Mouse (Mus musculus) megakaryocyte, embryonic 14.5 days (primary cell): ENCODE results near the gene Pmpca.

Experiments
- FLI1 ChIP-seq: IDR thresholded peaks from 2 replicates; pipeline ENCODE4 v1.6.1; 2012; ENCODE audit warnings: low read length, inconsistent platforms, mixed read lengths
- GATA1 ChIP-seq: IDR thresholded peaks from 3 replicates; pipeline ENCODE4 v1.6.1; 2012; ENCODE audit warnings: mixed read lengths, low read length, inconsistent platforms, borderline replicate concordance

DNA sequence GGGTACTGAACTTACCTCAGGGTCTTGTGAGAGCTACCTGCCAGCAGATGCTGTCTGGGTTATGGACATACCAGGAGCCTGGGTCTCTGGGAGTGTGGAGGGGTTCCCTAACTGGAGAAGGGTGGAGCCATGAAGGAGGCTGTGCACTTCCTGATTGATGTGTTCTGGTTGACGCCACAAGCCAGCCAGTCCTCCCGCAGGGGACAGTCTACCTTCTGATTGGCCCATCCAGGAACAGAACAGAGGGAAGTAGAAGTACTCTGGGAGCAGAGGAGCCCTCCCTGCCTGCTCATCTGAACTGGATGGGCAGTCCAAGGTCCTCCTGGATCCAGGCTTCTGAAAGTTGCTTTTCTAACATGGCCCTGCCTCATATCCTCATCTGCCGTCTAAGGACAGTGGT, 28.4 kb upstream of the Pmpca start, which contains the start of gene Card9:
- TF ChIP-seq GATA1 (no peak), FLI1 (no peak)
